Mouse (Mus musculus): ENCODE data around the gene Rere. TPM values are rescaled to one million over a fixed set of nuclear protein-coding genes. Genes with fewer than 3 reads are reported as not detected.
A peak's percentile ranks its signal among the peaks of the same experiment; 100 is the strongest.
"Not testable (repeated sequence)": the region's sequence is repeated elsewhere in the genome, so short reads cannot be mapped to it uniquely, and the experiment has no call there.

Gene Rere
- polyA plus RNA-seq, 1 experiment from 2014 or later: 43.6 TPM

DNA sequence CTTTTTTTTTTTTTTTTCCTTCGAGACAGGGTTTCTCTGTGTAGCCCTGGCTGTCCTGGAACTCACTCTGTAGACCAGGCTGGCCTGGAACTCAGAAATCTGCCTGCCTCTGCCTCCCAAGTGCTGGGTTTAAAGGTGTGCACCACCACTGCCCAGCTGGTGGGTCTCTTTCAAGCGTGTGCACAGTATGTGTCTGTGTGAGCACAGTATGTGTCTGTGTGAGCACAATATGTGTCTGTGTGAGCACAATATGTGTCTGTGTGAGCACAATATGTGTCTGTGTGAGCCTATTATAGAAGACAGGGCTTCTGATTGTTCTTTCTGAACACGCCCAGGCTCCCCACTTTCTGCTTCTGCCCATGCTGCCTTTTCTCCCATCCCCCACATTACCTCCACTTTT lies 275.8 kb downstream of the Rere start:
- H3K36me3 ChIP-seq; H3K9me3 ChIP-seq; H3K4me2 ChIP-seq (replicated peaks); H3K4me3 ChIP-seq (replicated peaks); H3K9ac ChIP-seq (replicated peaks); H3K27me3 ChIP-seq: not testable (repeated sequence)
- 53% methylated on average over 3 of the region's 3 CpGs for WGBS
- ATAC-seq: peak; percentile 54
- peak overlapping the region; percentile 91 for H3K27ac ChIP-seq
- peaks cover 29% of the 10 kb centered on the region for H3K4me1 ChIP-seq (replicated peaks)

DNA sequence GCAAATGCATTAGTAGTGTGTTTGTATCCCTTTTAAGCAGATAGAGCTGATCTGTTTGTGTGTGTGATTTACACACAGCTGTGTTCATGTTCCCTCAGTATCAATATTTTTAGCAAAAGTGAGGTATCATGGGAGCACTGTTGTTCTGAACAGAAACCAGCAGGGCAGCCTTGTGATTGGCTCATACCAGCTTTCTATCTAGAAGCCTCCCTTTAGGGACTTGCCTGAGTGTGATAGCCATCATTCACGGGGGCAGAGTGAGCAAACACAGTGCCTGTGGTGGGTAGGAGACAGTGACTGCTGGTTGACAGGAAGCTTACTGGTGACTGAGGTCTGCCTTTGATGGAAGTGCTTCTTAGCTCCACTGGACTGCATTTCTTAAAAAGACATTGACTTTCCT lies 276.5 kb downstream of the Rere start:
- Histone ChIP-seq H3K4me2 (replicated peaks) (no peak overlapping the region), H3K36me3 (no peaks in the 10 kb centered on the region; the same call in 1 of the 2 replicates), H3K4me1 (replicated peaks) (peaks cover 35% of the 10 kb centered on the region), H3K4me3 (replicated peaks) (no peak overlapping the region), H3K27ac (peak overlapping the region; percentile 91), H3K27me3 (no peaks in the 10 kb centered on the region), H3K9me3 (no peaks in the 10 kb centered on the region), H3K9ac (replicated peaks) (no peak overlapping the region)
- ATAC-seq: no peak
- 64% methylated on average over 1 of the region's 1 CpGs for WGBS

DNA sequence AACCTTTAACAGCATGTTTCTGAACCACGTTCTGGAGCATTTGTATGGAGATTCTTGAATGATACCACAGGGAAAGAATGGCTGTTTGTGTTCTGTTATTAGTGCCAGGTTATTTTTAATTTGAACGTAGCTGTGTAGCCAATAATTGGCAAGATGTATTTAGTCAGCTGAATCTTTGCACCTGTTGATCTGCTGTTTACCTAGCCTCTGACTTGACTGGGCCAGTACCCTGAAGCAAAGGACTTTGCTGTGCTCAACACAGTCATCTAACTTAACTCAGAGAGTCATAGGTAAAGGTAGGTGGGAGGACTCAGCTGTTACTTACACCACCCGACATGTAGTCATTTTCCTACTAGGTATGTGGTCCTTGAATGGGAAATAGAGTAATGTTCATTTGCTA lies 278.1 kb downstream of the Rere start:
- H3K4me3 ChIP-seq (replicated peaks): no peak overlapping the region
- no peaks in the 10 kb centered on the region; the same call in 1 of the 2 replicates for H3K36me3 ChIP-seq
- 86% methylated on average over 3 of the region's 3 CpGs for WGBS
- no peaks in the 10 kb centered on the region for H3K27me3 ChIP-seq
- H3K4me1 ChIP-seq (replicated peaks): peaks cover 48% of the 10 kb centered on the region
- no peak overlapping the region for H3K9ac ChIP-seq (replicated peaks)
- ATAC-seq: no peak
- no peak overlapping the region for H3K4me2 ChIP-seq (replicated peaks)
- no peaks in the 10 kb centered on the region for H3K9me3 ChIP-seq
- H3K27ac ChIP-seq: no peak overlapping the region

DNA sequence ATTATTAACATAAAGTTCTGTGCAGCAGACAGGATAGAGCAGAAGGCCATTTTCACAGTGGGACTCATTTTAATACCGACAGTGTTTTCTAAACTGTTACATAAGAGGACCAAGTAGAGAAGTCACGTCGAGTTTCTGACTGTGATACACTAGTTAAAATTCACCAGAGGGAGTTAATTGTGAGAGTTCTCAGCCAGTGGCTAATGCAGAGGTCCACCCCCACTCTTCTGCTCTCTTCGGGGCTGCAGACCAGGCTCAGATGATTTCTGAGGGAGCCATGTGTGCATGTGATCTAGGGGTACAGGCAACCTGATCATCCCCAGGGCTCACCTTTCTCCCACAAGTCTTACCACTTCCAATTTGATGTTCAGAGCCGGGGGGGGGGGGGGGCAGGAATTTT lies 281.8 kb downstream of the Rere start:
- no peak for ATAC-seq
- H3K4me2 ChIP-seq (replicated peaks): no peak overlapping the region
- WGBS: 27% methylated on average over 5 of the region's 5 CpGs
- H3K9ac ChIP-seq (replicated peaks): no peak overlapping the region
- peaks cover 23% of the 10 kb centered on the region for H3K4me1 ChIP-seq (replicated peaks)
- no peak overlapping the region for H3K4me3 ChIP-seq (replicated peaks)
- H3K27me3 ChIP-seq: no peaks in the 10 kb centered on the region
- H3K36me3 ChIP-seq: no peaks in the 10 kb centered on the region
- no peaks in the 10 kb centered on the region for H3K9me3 ChIP-seq
- no peak overlapping the region for H3K27ac ChIP-seq

DNA sequence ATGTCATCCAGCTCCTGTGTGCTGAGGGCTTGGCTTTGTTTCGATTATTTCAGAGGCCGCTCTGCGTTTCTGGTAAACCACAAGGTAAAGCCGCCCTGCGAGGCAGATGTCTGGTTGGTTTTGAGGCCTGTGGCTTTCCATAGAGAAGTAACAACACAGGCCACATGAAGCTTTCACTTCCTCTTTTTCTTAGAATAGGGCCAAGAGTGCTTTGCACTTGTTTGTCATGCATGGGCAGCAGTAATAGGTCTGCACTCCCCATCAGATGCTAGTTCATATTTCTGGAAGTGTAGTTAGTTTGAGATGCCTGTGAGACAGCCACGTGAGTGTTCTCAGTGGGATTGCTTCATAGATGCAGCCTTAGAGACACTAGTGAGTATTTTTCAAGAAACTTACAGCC lies 284.7 kb downstream of the Rere start:
- ATAC-seq: no peak
- Histone ChIP-seq H3K27me3 (no peaks in the 10 kb centered on the region), H3K4me1 (replicated peaks) (peaks cover 50% of the 10 kb centered on the region), H3K9ac (replicated peaks) (no peak overlapping the region), H3K4me3 (replicated peaks) (no peak overlapping the region), H3K27ac (no peak overlapping the region), H3K36me3 (no peaks in the 10 kb centered on the region), H3K9me3 (no peaks in the 10 kb centered on the region), H3K4me2 (replicated peaks) (no peak overlapping the region)
- WGBS: 90% methylated on average over 6 of the region's 6 CpGs

- Histone ChIP-seq H3K27me3 (no peaks in the 10 kb centered on the region), H3K4me1 (replicated peaks) (peaks cover 50% of the 10 kb centered on the region), H3K4me2 (replicated peaks) (peak overlapping the region; percentile 89), H3K27ac (peak overlapping the region; percentile 94), H3K36me3 (0 out of 2 replicates have a peak, but pooled peaks cover 9% of the 10 kb centered on the region), H3K9me3 (no peaks in the 10 kb centered on the region), H3K4me3 (replicated peaks) (peak overlapping the region; percentile 80), H3K9ac (replicated peaks) (peak overlapping the region; percentile 94)
- WGBS: 38% methylated on average over 9 of the region's 9 CpGs
- peak; percentile 25 for ATAC-seq
These were observed 287.1 kb downstream of the Rere start for GRCm38 (mm10) chr4:150568318-150569134.

- H3K9ac ChIP-seq (replicated peaks): peak overlapping the region; percentile 94
- peak; percentile 90 for ATAC-seq
- peak overlapping the region; percentile 89 for H3K4me2 ChIP-seq (replicated peaks)
- H3K9me3 ChIP-seq: no peaks in the 10 kb centered on the region
- under 1% methylated on average over 60 of the region's 73 CpGs for WGBS
- no peaks in the 10 kb centered on the region for H3K27me3 ChIP-seq
- peaks cover 43% of the 10 kb centered on the region for H3K4me1 ChIP-seq (replicated peaks)
- H3K36me3 ChIP-seq: 0 out of 2 replicates have a peak, but pooled peaks cover 13% of the 10 kb centered on the region
- peak overlapping the region; percentile 94 for H3K27ac ChIP-seq
- H3K4me3 ChIP-seq (replicated peaks): peak overlapping the region; percentile 80
These were observed 287.8 kb downstream of the Rere start for GRCm38 (mm10) chr4:150569135-150569833.

DNA sequence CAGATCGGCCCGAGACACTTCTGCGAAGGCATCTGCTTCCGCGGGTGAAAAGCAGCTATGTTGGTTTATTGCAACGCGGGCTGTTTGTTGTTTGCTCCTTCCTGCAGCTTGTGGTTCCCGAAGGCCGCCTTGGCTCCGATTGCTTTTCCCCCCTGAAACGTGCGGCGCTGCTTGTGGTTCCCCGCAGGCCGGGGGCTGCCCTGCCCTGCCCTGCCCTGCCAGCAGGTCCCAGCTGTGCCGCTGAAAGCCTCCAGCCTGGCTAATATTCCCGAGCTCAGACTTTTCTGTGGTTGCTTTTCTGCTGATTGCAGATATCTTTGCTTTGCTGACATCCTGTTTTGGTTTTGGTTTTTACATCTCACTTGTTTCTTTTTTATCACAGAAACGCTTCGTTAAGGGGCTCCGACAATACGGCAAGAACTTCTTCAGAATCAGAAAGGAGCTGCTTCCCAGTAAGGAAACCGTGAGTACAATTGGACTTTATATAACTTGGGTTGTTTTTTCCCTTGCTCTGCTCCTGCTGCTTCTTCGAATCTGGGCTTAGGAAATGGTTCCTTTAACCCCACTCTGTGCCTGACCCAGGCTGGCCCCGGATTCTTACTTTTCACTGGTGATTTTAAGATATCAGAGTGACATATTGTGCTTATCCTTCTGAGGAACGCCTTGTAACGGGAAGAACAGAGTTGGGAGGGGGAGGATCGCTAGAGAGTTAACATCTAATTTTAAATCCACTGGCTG lies 288.6 kb downstream of the Rere start:
- Histone ChIP-seq H3K9ac (replicated peaks) (peak overlapping the region; percentile 94), H3K4me3 (replicated peaks) (peak overlapping the region; percentile 80), H3K36me3 (0 out of 2 replicates have a peak, but pooled peaks cover 13% of the 10 kb centered on the region), H3K27me3 (no peaks in the 10 kb centered on the region), H3K9me3 (no peaks in the 10 kb centered on the region), H3K4me2 (replicated peaks) (peak overlapping the region; percentile 89), H3K27ac (peak overlapping the region; percentile 94), H3K4me1 (replicated peaks) (peaks cover 46% of the 10 kb centered on the region)
- 2% methylated on average over 27 of the region's 27 CpGs for WGBS
- ATAC-seq: peak; percentile 57

- ATAC-seq: no peak
- WGBS: 43% methylated on average over 2 of the region's 2 CpGs
- Histone ChIP-seq H3K27me3 (no peaks in the 10 kb centered on the region), H3K9me3 (no peaks in the 10 kb centered on the region), H3K27ac (no peak overlapping the region), H3K36me3 (0 out of 2 replicates have a peak, but pooled peaks cover 13% of the 10 kb centered on the region), H3K4me2 (replicated peaks) (peak overlapping the region; percentile 89), H3K4me1 (replicated peaks) (peaks cover 47% of the 10 kb centered on the region), H3K9ac (replicated peaks) (peak overlapping the region; percentile 36), H3K4me3 (replicated peaks) (peak overlapping the region; percentile 80; the same call in 1 of the 2 replicates)
These were observed 289.3 kb downstream of the Rere start for GRCm38 (mm10) chr4:150570793-150571192.

DNA sequence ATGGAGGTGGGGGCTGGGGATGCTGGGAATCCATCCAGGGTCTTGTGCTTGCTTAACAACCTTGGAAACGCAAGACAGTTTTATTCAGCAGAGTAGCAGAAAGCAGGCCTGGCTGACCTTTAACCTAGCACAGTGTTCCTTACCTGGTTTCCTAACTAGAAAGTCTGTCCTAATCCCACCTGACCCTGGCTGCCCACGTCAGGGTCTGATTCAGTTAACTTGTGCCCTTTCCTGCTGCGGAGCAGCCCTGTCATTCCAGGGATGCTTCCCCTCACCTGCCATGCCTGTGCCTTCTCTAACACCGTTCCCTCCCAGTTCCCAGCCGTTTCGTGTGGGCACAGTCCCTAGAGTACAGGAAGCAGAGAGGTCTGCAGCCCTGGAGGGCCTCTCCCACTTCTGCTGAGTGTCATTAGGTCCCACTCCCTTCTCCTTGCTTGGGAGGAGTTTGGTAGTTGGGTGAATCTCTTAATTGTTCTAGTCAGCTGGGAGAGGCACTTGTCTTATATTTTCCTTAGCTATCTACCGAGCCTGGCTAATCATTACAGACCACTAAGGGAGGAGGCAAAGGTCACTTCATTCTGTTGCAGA lies 290.8 kb downstream of the Rere start:
- 85% methylated on average over 7 of the region's 7 CpGs for WGBS
- no peak overlapping the region for H3K9ac ChIP-seq (replicated peaks)
- no peak for ATAC-seq

GRCm38 (mm10) chr4:150572938-150573337 lies 291.5 kb downstream of the Rere start:
- 93% methylated on average over 4 of the region's 4 CpGs for WGBS
- no peak for ATAC-seq
- Histone ChIP-seq H3K36me3 (0 out of 2 replicates have a peak, but pooled peaks cover 13% of the 10 kb centered on the region), H3K9me3 (no peaks in the 10 kb centered on the region), H3K9ac (replicated peaks) (no peak overlapping the region), H3K27ac (no peak overlapping the region), H3K4me3 (replicated peaks) (no peak overlapping the region), H3K27me3 (no peaks in the 10 kb centered on the region), H3K4me2 (replicated peaks) (no peak overlapping the region), H3K4me1 (replicated peaks) (peaks cover 47% of the 10 kb centered on the region)

More for the DNA sequence above, 290.8 kb downstream of the Rere start:
- H3K27ac ChIP-seq: no peak overlapping the region
- peaks cover 47% of the 10 kb centered on the region for H3K4me1 ChIP-seq (replicated peaks)
- no peaks in the 10 kb centered on the region for H3K27me3 ChIP-seq
- no peak overlapping the region for H3K4me3 ChIP-seq (replicated peaks)
- no peak overlapping the region for H3K4me2 ChIP-seq (replicated peaks)
- H3K9me3 ChIP-seq: no peaks in the 10 kb centered on the region
- 0 out of 2 replicates have a peak, but pooled peaks cover 13% of the 10 kb centered on the region for H3K36me3 ChIP-seq
